In genomic region chr4:152221411-152221887, GRCm38 (mm10) we compare ENCODE assay signal across 9 mouse cellular contexts. TPM values are rescaled to one million over a fixed set of nuclear protein-coding genes. Genes with fewer than 3 reads are reported as not detected.
DNase-seq lines count a peak whose midpoint lies in the region; ATAC-seq and TF ChIP-seq lines count a peak whose summit lies in the region.
"Had no signal": no experiment of that assay in that cellular context is flagged by ENCODE, and none has a peak within 500 bp of the region (broad histone marks: within the 10 kb centered on the region; RNA-seq: fewer than 3 reads in every experiment).

No protein-coding gene starts in this region.

- H3K4me2 ChIP-seq in embryonic facial prominence, embryonic 12.5 days (replicated peaks) = no peak overlapping the region
- H3K4me2 ChIP-seq in intestine, embryonic 14.5 days (ENCODE audit: low read length) = no peak overlapping the region
- peak overlapping the region; percentile 23; the same call in 1 of the 2 replicates for H3K4me2 ChIP-seq in midbrain, embryonic 15.5 days
- H3K4me2 ChIP-seq: heart, embryonic 13.5 days had no signal

- no peak overlapping the region for H3K9ac ChIP-seq in embryonic facial prominence, embryonic 12.5 days
- H3K9ac ChIP-seq in intestine, embryonic 14.5 days (ENCODE audit: low read length) = no peak overlapping the region
- H3K9ac ChIP-seq in midbrain, embryonic 15.5 days = no peak overlapping the region; the same call in 1 of the 2 replicates
- H3K9ac ChIP-seq: heart, embryonic 13.5 days had no signal

- no peak for TF ChIP-seq CTCF in left cerebral cortex, adult 2 months (IDR thresholded peaks at IDR 0.05)

- peak overlapping the region; percentile 82 for H3K27ac ChIP-seq in left cerebral cortex, adult 2 months
- peak overlapping the region; percentile 14; the same call in 1 of the 2 replicates for H3K27ac ChIP-seq in embryonic facial prominence, embryonic 12.5 days
- H3K27ac ChIP-seq in intestine, embryonic 14.5 days (ENCODE audit: low read depth) = peak overlapping the region; percentile 38; the same call in 1 of the 2 replicates
- H3K27ac ChIP-seq in midbrain, embryonic 15.5 days = peak overlapping the region; percentile 80
- H3K27ac ChIP-seq: heart, embryonic 13.5 days had no signal

- 23% methylated on average over 9 of the region's 9 CpGs for WGBS in embryonic facial prominence, embryonic 12.5 days
- 38% methylated on average over 9 of the region's 9 CpGs for WGBS in intestine, embryonic 14.5 days
- WGBS in midbrain, embryonic 15.5 days = 10% methylated on average over 9 of the region's 9 CpGs

- H3K9me3 ChIP-seq in embryonic facial prominence, embryonic 12.5 days = no peaks in the 10 kb centered on the region
- no peaks in the 10 kb centered on the region for H3K9me3 ChIP-seq in intestine, embryonic 14.5 days (ENCODE audit: control insufficient read depth, low read length)
- H3K9me3 ChIP-seq in midbrain, embryonic 15.5 days = no peaks in the 10 kb centered on the region
- H3K9me3 ChIP-seq: heart, embryonic 13.5 days had no signal

- ATAC-seq in embryonic facial prominence, embryonic 12.5 days (ENCODE audit: insufficient number of reproducible peaks, insufficient read depth, low FRiP score, low TSS enrichment) = no peak
- peak; percentile 48 for ATAC-seq in intestine, embryonic 14.5 days (replicated peaks; ENCODE audit: low FRiP score, low TSS enrichment, low read depth)
- ATAC-seq in midbrain, embryonic 15.5 days (replicated peaks) = peak; percentile 83
- no peak for ATAC-seq in megakaryocyte-erythroid progenitor cell, adult 5-6 weeks (replicated peaks; ENCODE audit: low FRiP score, low TSS enrichment, poor library complexity, severe bottlenecking)

- no peak overlapping the region for H3K4me3 ChIP-seq in left cerebral cortex, adult 2 months
- no peak overlapping the region for H3K4me3 ChIP-seq in embryonic facial prominence, embryonic 12.5 days
- no peak overlapping the region for H3K4me3 ChIP-seq in intestine, embryonic 14.5 days (ENCODE audit: low read depth, low read length)
- no peak overlapping the region for H3K4me3 ChIP-seq in midbrain, embryonic 15.5 days
- H3K4me3 ChIP-seq: heart, embryonic 13.5 days had no signal

- peaks cover 17% of the 10 kb centered on the region for H3K4me1 ChIP-seq in embryonic facial prominence, embryonic 12.5 days
- H3K4me1 ChIP-seq in intestine, embryonic 14.5 days (replicated peaks; ENCODE audit: control insufficient read depth, insufficient read depth, low read length) = peaks cover 17% of the 10 kb centered on the region
- peaks cover 26% of the 10 kb centered on the region for H3K4me1 ChIP-seq in midbrain, embryonic 15.5 days

- no peaks in the 10 kb centered on the region for H3K27me3 ChIP-seq in embryonic facial prominence, embryonic 12.5 days
- H3K27me3 ChIP-seq in intestine, embryonic 14.5 days (replicated peaks; ENCODE audit: control insufficient read depth, insufficient read depth, low read length) = no peaks in the 10 kb centered on the region
- H3K27me3 ChIP-seq in midbrain, embryonic 15.5 days (replicated peaks) = peaks cover 36% of the 10 kb centered on the region
- H3K27me3 ChIP-seq: heart, embryonic 13.5 days had no signal

- H3K36me3 ChIP-seq in embryonic facial prominence, embryonic 12.5 days = 0 out of 2 replicates have a peak, but pooled peaks cover 3% of the 10 kb centered on the region
- H3K36me3 ChIP-seq in intestine, embryonic 14.5 days (ENCODE audit: control insufficient read depth, insufficient read depth, low read length) = peaks cover 11% of the 10 kb centered on the region; the same call in 1 of the 2 replicates
- no peaks in the 10 kb centered on the region for H3K36me3 ChIP-seq in midbrain, embryonic 15.5 days (replicated peaks)

- intact Hi-C loops in left cerebral cortex, adult 2 months (cut with DNase I) = no loop called here

- no peak for DNase-seq in left cerebral cortex, adult 2 months (ENCODE audit: extremely low spot score in 1 of 2, low spot score in 2 of 2)
- DNase-seq in left cerebral cortex, adult 11 months (ENCODE audit: low spot score) = no peak
- no peak for DNase-seq in intestine, embryonic 14.5 days (ENCODE audit: low spot score)
- no peak for DNase-seq in spleen, adult 12 weeks (ENCODE audit: low spot score)
- no peak for DNase-seq in thymus, postnatal 4 days

RNA-seq across cellular contexts. Expression of gene Acot7, which starts 43.5 kb away (rescaled TPM):
- 100 to 1,000 TPM; 300 to 307 TPM for total RNA-seq in left cerebral cortex, adult 2 months (2021)
- polyA plus RNA-seq in embryonic facial prominence, embryonic 12.5 days (2016; fragmentation: Nextera tagmentation; extraction: Ambion mirVana) = 57.9 and 69.8 TPM in 2 replicates
- polyA plus RNA-seq in intestine, embryonic 14.5 days (2014; fragmentation: Nextera tagmentation; extraction: Ambion mirVana) = 61.5 and 69.7 TPM in 2 replicates
- 409 and 418 TPM in 2 replicates for polyA plus RNA-seq in midbrain, embryonic 15.5 days (2015; fragmentation: Nextera tagmentation; extraction: Ambion mirVana)
- 33.8 and 42.9 TPM in 2 replicates for total RNA-seq in megakaryocyte-erythroid progenitor cell, adult 5-6 weeks (2014; fragmentation: Nextera tagmentation)
- total RNA-seq in megakaryocyte-erythroid progenitor cell, adult 5-6 weeks (2017) = 25.3 and 38.1 TPM in 2 replicates

RNA-seq across cellular contexts. Expression of gene Gpr153, which starts 52.6 kb away (rescaled TPM):
- total RNA-seq in left cerebral cortex, adult 2 months (2021) = 10 to 100 TPM; 29.6 to 35.9 TPM
- 9.7 and 10.6 TPM in 2 replicates for polyA plus RNA-seq in embryonic facial prominence, embryonic 12.5 days (2016; fragmentation: Nextera tagmentation; extraction: Ambion mirVana)
- polyA plus RNA-seq in intestine, embryonic 14.5 days (2014; fragmentation: Nextera tagmentation; extraction: Ambion mirVana) = 8.2 and 9.4 TPM in 2 replicates
- 15.6 and 16.6 TPM in 2 replicates for polyA plus RNA-seq in midbrain, embryonic 15.5 days (2015; fragmentation: Nextera tagmentation; extraction: Ambion mirVana)
- total RNA-seq in megakaryocyte-erythroid progenitor cell, adult 5-6 weeks (2014; fragmentation: Nextera tagmentation) = not detected in 2 replicates
- total RNA-seq in megakaryocyte-erythroid progenitor cell, adult 5-6 weeks (2017) = not detected in 2 replicates

Comparison
In these comparisons a context has a peak if more than half of its experiments do, and no peak if none do; other contexts are left out.
1. H3K27ac ChIP-seq: peak in every context shown above with its lines; median percentile 82 in left cerebral cortex, adult 2 months; 80 in midbrain, embryonic 15.5 days; 38 in intestine, embryonic 14.5 days; 14 in embryonic facial prominence, embryonic 12.5 days.
2. ATAC-seq: peak in intestine, embryonic 14.5 days (single experiment) and midbrain, embryonic 15.5 days (single experiment); none in embryonic facial prominence, embryonic 12.5 days (single experiment) and megakaryocyte-erythroid progenitor cell, adult 5-6 weeks (single experiment).